Mouse (Mus musculus) embryo, embryonic 10 days (tissue): ENCODE measurements around the gene Sec22b.

Experiments
- DNase-seq: peaks from one replicate; pipeline ENCODE4 v3.0.0-alpha.2; 2015; ENCODE audit warnings: low spot score

Gene Sec22b

GRCm38 (mm10) chr3:97909737-97910136, 8.7 kb downstream of the Sec22b start:
- no peak for DNase-seq

GRCm38 (mm10) chr3:97911093-97911492, 10.1 kb downstream of the Sec22b start:
- no peak for DNase-seq

DNA sequence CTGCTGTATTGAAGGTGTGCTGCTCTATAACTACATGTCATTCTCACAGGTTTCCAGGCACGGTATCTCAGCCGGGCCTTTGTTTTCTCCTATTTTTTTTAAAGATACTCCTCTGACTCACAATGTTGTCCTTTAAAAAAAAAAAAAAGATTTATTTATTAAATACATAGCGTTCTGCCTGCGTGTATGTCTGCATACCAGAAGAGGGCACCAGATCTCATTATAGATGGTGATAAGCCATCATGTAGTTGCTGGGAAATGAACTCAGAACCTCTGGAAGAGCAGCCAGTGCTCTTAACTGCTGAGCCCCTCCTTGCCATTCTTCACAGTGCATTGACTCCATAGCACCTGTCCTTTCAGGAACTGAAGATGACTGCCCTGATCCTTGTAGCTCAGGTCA, 14.1 kb downstream of the Sec22b start:
- DNase-seq, result peak; percentile 31

- DNase-seq, result no peak
Observed at GRCm38 (mm10) chr3:97918885-97919550, 18.0 kb downstream of the Sec22b start.

GRCm38 (mm10) chr3:97925246-97925645, 24.3 kb downstream of the Sec22b start:
- DNase-seq, result no peak

GRCm38 (mm10) chr3:97927322-97927721, 26.3 kb downstream of the Sec22b start:
- no peak for DNase-seq

DNA sequence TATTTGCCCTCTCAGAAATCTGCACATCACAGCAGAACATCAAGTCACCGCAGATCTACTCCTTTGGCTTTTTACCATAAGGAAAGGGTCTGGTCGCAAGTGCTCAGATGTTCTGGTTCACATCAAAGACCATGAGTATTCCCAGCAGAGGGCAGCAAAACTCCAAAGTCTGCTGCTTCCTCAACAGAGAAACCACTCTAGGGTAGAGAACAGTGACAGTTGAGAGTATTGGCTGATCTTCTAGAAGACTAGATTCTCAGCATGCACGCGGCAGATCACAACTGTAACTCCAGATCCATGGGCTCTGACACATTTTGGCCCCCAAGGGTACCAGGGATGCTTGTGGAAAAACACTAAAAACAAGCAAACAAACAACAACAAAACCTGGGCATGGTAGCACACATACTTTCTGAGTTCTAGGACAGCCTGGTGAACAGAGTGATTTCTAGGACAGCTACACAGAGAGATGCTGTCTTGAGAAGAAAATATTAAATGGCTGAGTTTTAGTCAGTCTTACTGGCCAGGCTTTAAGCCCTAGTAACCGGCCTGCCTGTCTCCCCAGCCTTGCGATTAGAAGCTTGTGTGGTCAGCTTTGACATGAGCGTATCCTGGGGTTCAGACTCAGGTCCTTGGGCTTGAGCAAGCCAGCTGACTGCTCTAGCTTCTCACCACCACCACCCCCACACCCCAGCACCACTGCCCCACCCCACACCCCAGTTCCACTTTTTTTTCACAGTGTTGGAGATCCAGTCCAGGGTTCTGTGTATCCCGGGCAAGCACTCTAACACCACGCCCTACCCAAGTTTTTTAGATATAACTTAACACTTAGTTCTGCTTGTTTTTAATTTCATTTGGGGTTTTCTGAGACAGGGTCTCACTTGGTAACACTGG, 28.2 kb downstream of the Sec22b start:
- peak; percentile 91 for DNase-seq

- no peak for DNase-seq
Observed at GRCm38 (mm10) chr3:97930141-97930786, 29.3 kb downstream of the Sec22b start.

DNA sequence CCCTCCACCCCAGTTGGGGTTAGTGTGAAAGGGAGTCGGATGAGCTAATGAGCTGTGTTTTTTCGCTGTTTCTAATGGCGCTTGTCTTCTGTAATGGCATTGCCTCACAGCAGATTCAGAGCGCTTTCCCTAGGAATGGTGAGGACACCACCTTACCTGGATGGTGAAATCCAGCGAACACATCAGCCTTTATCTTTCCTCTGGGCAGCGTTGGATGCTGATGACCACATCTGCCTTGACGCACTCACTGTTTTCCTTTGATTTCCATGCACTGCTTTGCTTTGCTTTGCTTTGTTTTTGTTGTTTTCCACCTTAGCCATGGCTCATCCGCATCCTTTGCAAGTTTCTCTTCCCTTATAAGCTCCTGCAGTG, 29.8 kb downstream of the Sec22b start:
- no peak for DNase-seq

- no peak for DNase-seq
Observed at GRCm38 (mm10) chr3:97931310-97931885, 30.4 kb downstream of the Sec22b start.

- DNase-seq, result peak; percentile 39
Observed at GRCm38 (mm10) chr3:97932131-97932530, 31.1 kb downstream of the Sec22b start.

DNA sequence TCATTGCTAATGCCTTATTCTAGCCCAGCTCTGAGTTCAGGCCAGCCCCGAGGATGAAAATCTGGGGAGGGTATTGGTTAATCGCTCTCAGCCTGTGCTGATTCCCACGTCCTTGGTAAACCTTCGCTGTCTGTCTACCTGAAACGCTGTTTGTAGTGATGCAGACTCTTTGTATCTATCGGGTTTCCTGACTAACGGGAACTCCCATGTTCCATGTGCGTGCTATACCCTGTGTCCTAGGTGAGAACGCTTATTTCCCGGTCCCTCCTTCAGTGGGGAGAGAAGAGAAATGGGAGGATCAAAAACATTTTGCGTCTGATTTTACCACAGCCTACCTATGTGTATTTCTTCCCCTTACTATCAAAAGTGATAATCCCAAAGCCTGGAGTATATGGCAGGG, 31.8 kb downstream of the Sec22b start:
- DNase-seq, result no peak

GRCm38 (mm10) chr3:97933251-97933650, 32.3 kb downstream of the Sec22b start:
- DNase-seq, result peak; percentile 55

DNA sequence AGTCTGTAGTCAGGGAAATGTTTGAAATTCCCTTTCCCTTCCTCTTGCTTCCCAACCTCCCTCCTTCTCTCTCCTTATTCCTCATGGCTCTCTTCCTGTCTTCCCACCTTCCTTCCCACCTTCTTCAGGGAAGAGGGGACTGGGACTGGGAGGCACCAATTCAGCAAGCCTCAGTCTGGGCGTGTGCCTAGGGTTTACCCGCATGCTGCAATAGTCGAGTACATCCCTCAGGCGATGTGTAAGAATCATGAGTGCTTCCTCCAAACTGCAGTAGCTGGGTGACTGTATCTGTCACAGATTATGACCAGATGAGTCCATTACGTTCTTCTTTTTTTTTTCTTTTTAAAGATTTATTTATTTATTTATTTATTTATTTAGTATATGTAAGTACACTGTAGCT, 32.8 kb downstream of the Sec22b start:
- no peak for DNase-seq

- peak; percentile 23 for DNase-seq
Observed at GRCm38 (mm10) chr3:97934331-97935300, 33.6 kb downstream of the Sec22b start.

GRCm38 (mm10) chr3:97937068-97937944, 36.3 kb downstream of the Sec22b start:
- peak; percentile 45 for DNase-seq

DNA sequence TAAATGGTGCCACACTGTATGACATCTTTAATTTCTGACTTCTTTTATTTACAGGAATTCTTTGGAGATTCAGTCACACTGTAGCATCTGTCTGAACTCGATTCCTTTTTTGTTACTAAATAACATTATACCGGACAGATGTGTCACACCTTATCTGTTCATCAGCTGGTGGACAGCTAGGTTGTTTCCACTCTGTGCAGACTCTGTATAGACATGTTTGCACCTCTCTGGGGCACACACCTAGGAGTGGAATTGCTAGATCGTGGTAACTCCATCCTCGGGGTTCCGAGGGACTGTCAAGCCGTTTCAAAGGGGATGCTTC, 36.9 kb downstream of the Sec22b start:
- DNase-seq, result no peak

GRCm38 (mm10) chr3:97938814-97939526, 38.0 kb downstream of the Sec22b start:
- peak; percentile 60 for DNase-seq

- peak; percentile 72 for DNase-seq
Observed at GRCm38 (mm10) chr3:97939626-97940510, 38.9 kb downstream of the Sec22b start.
